Mouse (Mus musculus): Measurements from ENCODE around the gene Rpl6. TPM values are rescaled to one million over a fixed set of nuclear protein-coding genes. Genes with fewer than 3 reads are reported as not detected.
A peak's percentile ranks its signal among the peaks of the same experiment; 100 is the strongest.
"Not testable (repeated sequence)": the region's sequence is repeated elsewhere in the genome, so short reads cannot be mapped to it uniquely, and the experiment has no call there.

Gene Rpl6
- polyA plus RNA-seq, 1 experiment from 2014 or later: 661 TPM

DNA sequence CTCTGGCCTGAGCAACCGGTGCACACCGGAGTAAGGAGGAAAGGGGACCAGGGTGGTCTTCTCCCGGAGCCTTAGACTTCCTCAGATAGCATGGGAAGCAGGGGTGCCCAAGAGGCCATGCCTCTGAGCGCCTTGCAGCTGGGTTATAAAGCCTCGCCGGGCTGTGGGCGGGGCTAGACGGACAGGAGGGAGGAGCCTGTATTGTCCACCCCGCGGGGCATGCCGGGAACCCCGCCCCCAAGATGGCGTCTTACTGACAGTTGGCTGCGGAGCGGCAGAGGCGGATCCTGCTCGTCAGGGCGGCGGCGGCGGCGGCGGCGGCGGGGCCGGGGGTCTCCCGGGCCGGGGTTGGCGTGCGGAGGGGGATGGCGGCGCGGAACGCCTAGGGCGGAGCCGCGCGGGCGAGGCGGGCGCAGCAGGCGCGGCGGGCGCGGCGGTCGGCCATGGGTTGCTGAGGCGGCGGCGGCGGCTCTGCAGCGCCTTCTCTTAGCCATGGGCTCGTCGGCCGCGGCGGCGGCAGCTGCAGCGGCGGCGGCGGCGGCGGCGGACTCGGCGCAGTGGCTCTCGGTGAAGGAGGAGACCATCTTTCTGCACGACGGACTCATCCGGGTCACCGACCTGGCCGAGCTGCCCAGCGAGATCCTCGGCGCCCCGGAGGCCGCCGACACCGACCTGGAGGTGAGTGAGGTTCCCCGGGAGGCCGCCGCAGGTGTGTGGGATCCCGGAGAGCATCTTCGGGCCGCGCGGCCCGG, 15.9 kb downstream of the Rpl6 start, which contains the start of gene Hectd4:
Gene Hectd4, plus strand, starts transcription at position 240 of the 752 bp plus-strand sequence.
- 4% methylated on average over 88 of the region's 90 CpGs for WGBS

GRCm38 (mm10) chr5:121220732-121221301, 16.5 kb downstream of the Rpl6 start:
- peak overlapping the region; percentile 98 for H3K4me3 ChIP-seq
- no peaks in the 10 kb centered on the region for H3K9me3 ChIP-seq (replicated peaks)
- 0% methylated on average over 29 of the region's 38 CpGs for WGBS
- no peaks in the 10 kb centered on the region for H3K36me3 ChIP-seq
- peaks cover 17% of the 10 kb centered on the region for H3K4me1 ChIP-seq
- DNase-seq (ENCODE audit: low spot score): peak; percentile 61
- no peaks in the 10 kb centered on the region for H3K27me3 ChIP-seq (ENCODE audit: low read depth, poor library complexity, severe bottlenecking)
- H3K27ac ChIP-seq: peak overlapping the region; percentile 91

More for the DNA sequence above, 15.9 kb downstream of the Rpl6 start, which contains the start of gene Hectd4:
- no peaks in the 10 kb centered on the region for H3K27me3 ChIP-seq (ENCODE audit: low read depth, poor library complexity, severe bottlenecking)
- peaks cover 17% of the 10 kb centered on the region for H3K4me1 ChIP-seq
- peak; percentile 99 for DNase-seq (ENCODE audit: low spot score)
- peak within 1 kb of the TSS; percentile 91 for H3K27ac ChIP-seq
- H3K4me3 ChIP-seq: peak within 1 kb of the TSS; percentile 98
- no peaks in the 10 kb centered on the region for H3K36me3 ChIP-seq
- no peaks in the 10 kb centered on the region for H3K9me3 ChIP-seq (replicated peaks)

GRCm38 (mm10) chr5:121221328-121221850, 17.1 kb downstream of the Rpl6 start:
- H3K9me3 ChIP-seq (replicated peaks): no peaks in the 10 kb centered on the region
- DNase-seq (ENCODE audit: low spot score): no peak
- WGBS: 28% methylated on average over 23 of the region's 23 CpGs
- peaks cover 17% of the 10 kb centered on the region for H3K4me1 ChIP-seq
- H3K27me3 ChIP-seq (ENCODE audit: low read depth, poor library complexity, severe bottlenecking): no peaks in the 10 kb centered on the region
- peak overlapping the region; percentile 98 for H3K4me3 ChIP-seq
- no peaks in the 10 kb centered on the region for H3K36me3 ChIP-seq
- H3K27ac ChIP-seq: peak overlapping the region; percentile 91; the same call in 1 of the 2 replicates

GRCm38 (mm10) chr5:121224020-121224419, 19.7 kb downstream of the Rpl6 start:
- WGBS: 96% methylated on average over 4 of the region's 4 CpGs
- not testable (repeated sequence) for H3K9me3 ChIP-seq (replicated peaks); H3K4me3 ChIP-seq; H3K27ac ChIP-seq; DNase-seq (ENCODE audit: low spot score); H3K27me3 ChIP-seq (ENCODE audit: low read depth, poor library complexity, severe bottlenecking); H3K36me3 ChIP-seq
- peaks cover 17% of the 10 kb centered on the region for H3K4me1 ChIP-seq

DNA sequence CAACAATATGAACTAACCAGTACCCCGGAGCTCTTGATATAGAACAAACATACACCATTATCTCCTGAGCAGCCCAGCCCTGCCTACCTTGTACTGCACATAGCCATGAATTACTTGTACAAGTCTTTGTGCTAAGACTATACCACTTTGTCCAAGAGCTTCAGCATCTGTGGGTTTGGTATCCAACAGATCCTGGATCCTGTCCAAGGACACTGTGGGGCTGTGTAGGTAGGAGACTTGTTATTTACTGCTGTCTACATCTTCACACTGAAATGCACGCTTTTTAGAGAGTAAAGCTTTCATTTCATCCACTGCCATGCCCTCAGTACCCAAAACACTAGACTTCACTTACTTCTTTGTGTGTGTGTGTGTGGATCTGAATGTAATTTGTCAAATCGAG, 20.6 kb downstream of the Rpl6 start:
- Histone ChIP-seq H3K9me3 (replicated peaks) (no peaks in the 10 kb centered on the region), H3K27me3 (ENCODE audit: low read depth, poor library complexity, severe bottlenecking) (no peaks in the 10 kb centered on the region), H3K4me3 (no peak overlapping the region), H3K4me1 (peaks cover 13% of the 10 kb centered on the region), H3K27ac (no peak overlapping the region), H3K36me3 (no peaks in the 10 kb centered on the region)
- WGBS: 88% methylated on average over 3 of the region's 3 CpGs
- no peak for DNase-seq (ENCODE audit: low spot score)

GRCm38 (mm10) chr5:121225854-121226253, 21.6 kb downstream of the Rpl6 start:
- H3K9me3 ChIP-seq (replicated peaks): no peaks in the 10 kb centered on the region
- no peaks in the 10 kb centered on the region for H3K36me3 ChIP-seq
- WGBS: 95% methylated on average over 2 of the region's 2 CpGs
- H3K27ac ChIP-seq: no peak overlapping the region
- DNase-seq (ENCODE audit: low spot score): no peak
- H3K27me3 ChIP-seq (ENCODE audit: low read depth, poor library complexity, severe bottlenecking): no peaks in the 10 kb centered on the region
- H3K4me1 ChIP-seq: peaks cover 9% of the 10 kb centered on the region
- no peak overlapping the region for H3K4me3 ChIP-seq

DNA sequence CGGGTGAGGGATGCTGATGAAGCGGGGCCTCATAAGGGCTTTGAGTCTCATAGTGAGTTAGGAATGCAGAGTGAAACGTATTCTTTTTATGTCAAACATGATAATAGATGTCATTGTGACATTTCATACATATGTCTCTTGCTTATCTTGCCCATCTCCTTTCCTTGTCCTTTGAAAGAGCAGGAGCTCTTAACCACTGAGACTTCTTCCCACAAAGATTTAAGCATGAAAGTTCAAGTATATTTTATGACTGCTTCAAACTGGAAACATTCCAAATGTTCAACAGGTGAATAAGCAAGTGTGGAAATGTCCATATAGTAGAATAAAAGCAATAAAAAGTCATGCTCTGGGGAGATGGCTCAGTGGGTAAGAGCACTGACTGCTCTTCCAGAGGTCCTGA, 22.1 kb downstream of the Rpl6 start:
- Histone ChIP-seq H3K4me3 (no peak overlapping the region), H3K9me3 (replicated peaks) (no peaks in the 10 kb centered on the region), H3K4me1 (peaks cover 3% of the 10 kb centered on the region), H3K27ac (no peak overlapping the region), H3K27me3 (ENCODE audit: low read depth, poor library complexity, severe bottlenecking) (no peaks in the 10 kb centered on the region), H3K36me3 (no peaks in the 10 kb centered on the region)
- DNase-seq (ENCODE audit: low spot score): no peak
- WGBS: 86% methylated on average over 3 of the region's 3 CpGs

- Histone ChIP-seq H3K36me3 (no peaks in the 10 kb centered on the region), H3K4me3 (no peak overlapping the region), H3K9me3 (replicated peaks) (no peaks in the 10 kb centered on the region), H3K27me3 (ENCODE audit: low read depth, poor library complexity, severe bottlenecking) (no peaks in the 10 kb centered on the region), H3K27ac (no peak overlapping the region), H3K4me1 (no peaks in the 10 kb centered on the region)
- DNase-seq (ENCODE audit: low spot score): no peak
- WGBS: 82% methylated on average over 4 of the region's 4 CpGs
Measured at GRCm38 (mm10) chr5:121226845-121227244, 22.6 kb downstream of the Rpl6 start.

DNA sequence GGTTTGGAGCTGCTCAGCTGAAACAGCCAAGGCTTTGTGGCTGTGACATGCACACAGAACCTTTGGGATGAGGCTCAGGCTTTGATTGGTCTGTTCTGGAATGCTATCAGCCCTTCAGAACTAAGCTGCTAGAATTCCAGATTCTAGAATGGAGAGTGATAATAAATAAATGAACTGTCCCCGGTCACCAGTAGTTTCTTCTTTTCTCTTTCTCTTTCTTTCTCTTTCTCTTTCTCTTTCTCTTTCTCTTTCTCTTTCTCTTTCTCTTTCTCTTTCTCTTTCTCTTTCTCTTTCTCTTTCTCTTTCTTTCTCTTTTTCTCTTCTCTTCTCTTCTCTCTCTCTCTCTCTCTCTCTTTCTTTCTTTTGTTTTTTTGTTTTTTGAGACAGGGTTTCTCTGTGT, 23.0 kb downstream of the Rpl6 start:
- H3K36me3 ChIP-seq; H3K4me1 ChIP-seq; H3K4me3 ChIP-seq; H3K27ac ChIP-seq; H3K27me3 ChIP-seq (ENCODE audit: low read depth, poor library complexity, severe bottlenecking); DNase-seq (ENCODE audit: low spot score); H3K9me3 ChIP-seq (replicated peaks): not testable (repeated sequence)
- 90% methylated on average over 1 of the region's 1 CpGs for WGBS

GRCm38 (mm10) chr5:121229182-121229581, 24.9 kb downstream of the Rpl6 start:
- 93% methylated on average over 2 of the region's 2 CpGs for WGBS
- DNase-seq (ENCODE audit: low spot score): no peak
- peaks cover 3% of the 10 kb centered on the region; the same call in 1 of the 2 replicates for H3K36me3 ChIP-seq
- no peaks in the 10 kb centered on the region for H3K27me3 ChIP-seq (ENCODE audit: low read depth, poor library complexity, severe bottlenecking)
- no peak overlapping the region for H3K27ac ChIP-seq
- H3K9me3 ChIP-seq (replicated peaks): no peaks in the 10 kb centered on the region
- H3K4me1 ChIP-seq: no peaks in the 10 kb centered on the region
- no peak overlapping the region for H3K4me3 ChIP-seq

- WGBS: 88% methylated on average over 9 of the region's 9 CpGs
- H3K9me3 ChIP-seq (replicated peaks): no peaks in the 10 kb centered on the region
- H3K27me3 ChIP-seq (ENCODE audit: low read depth, poor library complexity, severe bottlenecking): no peaks in the 10 kb centered on the region
- no peak for DNase-seq (ENCODE audit: low spot score)
- H3K27ac ChIP-seq: no peak overlapping the region
- H3K4me1 ChIP-seq: no peaks in the 10 kb centered on the region
- H3K4me3 ChIP-seq: no peak overlapping the region
- peaks cover 9% of the 10 kb centered on the region; the same call in 1 of the 2 replicates for H3K36me3 ChIP-seq
Measured at GRCm38 (mm10) chr5:121230811-121231210, 26.5 kb downstream of the Rpl6 start.

- H3K9me3 ChIP-seq (replicated peaks): no peaks in the 10 kb centered on the region
- no peaks in the 10 kb centered on the region for H3K27me3 ChIP-seq (ENCODE audit: low read depth, poor library complexity, severe bottlenecking)
- H3K27ac ChIP-seq: no peak overlapping the region
- no peak for DNase-seq (ENCODE audit: low spot score)
- H3K4me3 ChIP-seq: no peak overlapping the region
- peaks cover 9% of the 10 kb centered on the region; the same call in 1 of the 2 replicates for H3K36me3 ChIP-seq
- no peaks in the 10 kb centered on the region for H3K4me1 ChIP-seq
- 97% methylated on average over 1 of the region's 1 CpGs for WGBS
Measured at GRCm38 (mm10) chr5:121232789-121233188, 28.5 kb downstream of the Rpl6 start.

GRCm38 (mm10) chr5:121233726-121234125, 29.4 kb downstream of the Rpl6 start:
- no peak for DNase-seq (ENCODE audit: low spot score)
- no peak overlapping the region for H3K4me3 ChIP-seq
- no peaks in the 10 kb centered on the region for H3K4me1 ChIP-seq
- 97% methylated on average over 2 of the region's 2 CpGs for WGBS
- peaks cover 9% of the 10 kb centered on the region; the same call in 1 of the 2 replicates for H3K36me3 ChIP-seq
- H3K27ac ChIP-seq: no peak overlapping the region
- no peaks in the 10 kb centered on the region for H3K27me3 ChIP-seq (ENCODE audit: low read depth, poor library complexity, severe bottlenecking)
- H3K9me3 ChIP-seq (replicated peaks): no peaks in the 10 kb centered on the region

Data from limb, embryonic 10.5 days (tissue).